Mouse (Mus musculus) embryonic facial prominence, embryonic 11.5 days (tissue): ENCODE measurements around the gene Gng2. TPM values are rescaled to one million over a fixed set of nuclear protein-coding genes. Genes with fewer than 3 reads are reported as not detected.

Experiments
- ATAC-seq: fragments of 200-750 bp; cut with Nextera tagmentation; replicated peaks from 2 replicates; pipeline ENCODE4 v1.8.0; 2017; ENCODE audit warnings: low read depth; ENCODE audit not compliant: insufficient number of reproducible peaks, low FRiP score, low TSS enrichment
- DNase-seq: peaks from one replicate; pipeline ENCODE4 v3.0.0-alpha.2; 2015; ENCODE audit warnings: low spot score
- H3K27ac ChIP-seq: fragments of 300-500 bp; sonication (generic); replicated peaks from 2 replicates; pipeline ENCODE4 v1.5.1; 2014; ENCODE audit warnings: mild to moderate bottlenecking, low read depth, low read length, control low read depth
- H3K27me3 ChIP-seq: fragments of 300-500 bp; sonication (generic); 2 replicates; pipeline ENCODE4 v1.6.1; 2014; ENCODE audit warnings: mild to moderate bottlenecking, low read length, moderate library complexity, mixed read lengths; ENCODE audit not compliant: control insufficient read depth, insufficient read depth
- H3K36me3 ChIP-seq: fragments of 300-500 bp; sonication (generic); replicated peaks from 2 replicates; pipeline ENCODE4 v1.6.1; 2014; ENCODE audit warnings: low read depth, mild to moderate bottlenecking, low read length, moderate library complexity, mixed read lengths; ENCODE audit not compliant: control insufficient read depth, insufficient read depth
- H3K4me1 ChIP-seq: fragments of 300-500 bp; sonication (generic); 2 replicates; pipeline ENCODE4 v1.6.1; 2014; ENCODE audit warnings: low read length, mixed read lengths; ENCODE audit not compliant: control insufficient read depth, insufficient read depth
- H3K4me2 ChIP-seq: fragments of 300-500 bp; sonication (generic); 2 replicates; pipeline ENCODE4 v1.6.1; 2014; ENCODE audit warnings: low read depth, mild to moderate bottlenecking, control low read depth, low read length, moderate library complexity
- H3K4me3 ChIP-seq: fragments of 300-500 bp; sonication (generic); 2 replicates; pipeline ENCODE4 v1.5.1; 2014; ENCODE audit warnings: low read depth, low read length, control low read depth
- H3K9ac ChIP-seq: fragments of 300-500 bp; sonication (generic); replicated peaks from 2 replicates; pipeline ENCODE4 v1.6.1; 2014; ENCODE audit warnings: mild to moderate bottlenecking, control low read depth, low read length
- H3K9me3 ChIP-seq: fragments of 300-500 bp; sonication (generic); replicated peaks from 2 replicates; pipeline ENCODE4 v1.6.1; 2016; ENCODE audit warnings: mild to moderate bottlenecking, low read length, inconsistent platforms, mixed read lengths; ENCODE audit not compliant: control insufficient read depth
- WGBS: fragments of 180-500 bp; shearing (Covaris S2); extraction: QIAGEN DNeasy Blood & Tissue Kit; methylation state at CpG from one replicate; pipeline ENCODE4 v1.1.7; 2014; 5-methylcytosine and 5-hydroxymethylcytosine counted together
- polyA plus RNA-seq: library from polyadenylated mRNA; unstranded; fragments of >200 nt; fragmentation: Nextera tagmentation; extraction: Ambion mirVana; gene quantifications from 2 replicates; pipeline ENCODE4 v1.2.1, GENCODE M21; 2014

Gene Gng2
- polyA plus RNA-seq, 1 experiment from 2014 or later = 73.6 TPM

DNA sequence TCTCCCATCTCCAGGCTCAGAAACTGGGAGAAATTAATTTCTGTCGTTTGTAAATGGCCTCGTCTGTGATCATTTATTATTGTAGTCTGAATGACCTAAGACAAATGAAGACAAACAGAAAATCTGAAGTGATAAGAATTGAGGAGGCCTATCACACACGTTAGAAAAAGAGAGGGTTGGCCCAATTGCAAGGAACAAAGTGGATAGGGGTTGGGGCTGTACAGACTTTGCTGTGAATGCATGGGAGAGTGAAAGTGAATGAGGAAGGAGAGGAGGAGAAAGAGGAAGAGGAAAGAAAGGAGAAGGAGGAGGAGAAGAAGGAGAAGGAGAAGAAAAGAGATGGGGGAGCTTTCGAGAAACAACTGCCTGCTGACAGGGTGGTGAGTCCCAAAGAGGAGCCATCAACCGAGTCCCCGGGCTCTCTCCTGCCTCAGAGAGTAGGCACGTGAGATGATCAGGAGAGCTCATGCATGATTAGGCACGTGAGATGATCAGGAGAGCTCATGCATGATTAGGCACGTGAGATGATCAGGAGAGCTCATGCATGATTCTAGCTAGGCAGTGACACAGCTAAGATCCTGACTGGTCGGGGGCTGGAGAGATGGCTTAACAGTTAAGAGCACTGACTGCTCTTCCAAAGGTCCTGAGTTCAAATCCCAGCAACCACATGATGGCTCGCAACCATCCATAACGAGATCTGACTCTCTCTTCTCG lies 5.0 kb downstream of the Gng2 start:
- DNase-seq (no peak), ATAC-seq (no peak)
- WGBS = 82% methylated on average over 13 of the region's 13 CpGs
- Histone ChIP-seq H3K4me1 (peaks cover 6% of the 10 kb centered on the region), H3K9me3 (no peaks in the 10 kb centered on the region), H3K27ac (no peak overlapping the region), H3K9ac (no peak overlapping the region), H3K4me2 (no peak overlapping the region), H3K36me3 (no peaks in the 10 kb centered on the region), H3K27me3 (no peaks in the 10 kb centered on the region), H3K4me3 (no peak overlapping the region)

DNA sequence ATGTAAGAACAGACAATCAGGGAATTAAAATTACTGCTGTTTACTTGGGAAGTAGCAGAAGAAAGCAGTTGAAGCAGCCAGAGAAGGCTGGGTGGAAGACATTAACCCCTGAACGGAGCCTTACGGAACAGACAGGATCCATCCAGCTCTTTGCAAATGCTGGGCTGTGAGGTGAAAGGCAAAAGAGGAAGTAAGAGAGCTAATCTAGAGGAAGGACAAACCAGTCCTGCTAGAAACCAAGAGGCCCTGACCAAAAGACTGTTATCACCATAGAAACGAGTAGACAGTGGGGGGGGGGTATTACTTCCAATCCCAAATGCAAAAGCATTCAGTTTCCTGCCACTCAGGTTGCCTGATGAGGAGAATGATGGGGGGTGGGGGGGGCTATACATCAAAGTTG lies 6.6 kb downstream of the Gng2 start:
- Histone ChIP-seq H3K4me3 (no peak overlapping the region), H3K27ac (no peak overlapping the region), H3K4me2 (no peak overlapping the region), H3K36me3 (no peaks in the 10 kb centered on the region), H3K4me1 (peaks cover 3% of the 10 kb centered on the region), H3K9ac (no peak overlapping the region; the same call in 1 of the 2 replicates), H3K9me3 (no peaks in the 10 kb centered on the region), H3K27me3 (no peaks in the 10 kb centered on the region)
- no peak for DNase-seq
- ATAC-seq = no peak
- WGBS = 73% methylated on average over 3 of the region's 3 CpGs

DNA sequence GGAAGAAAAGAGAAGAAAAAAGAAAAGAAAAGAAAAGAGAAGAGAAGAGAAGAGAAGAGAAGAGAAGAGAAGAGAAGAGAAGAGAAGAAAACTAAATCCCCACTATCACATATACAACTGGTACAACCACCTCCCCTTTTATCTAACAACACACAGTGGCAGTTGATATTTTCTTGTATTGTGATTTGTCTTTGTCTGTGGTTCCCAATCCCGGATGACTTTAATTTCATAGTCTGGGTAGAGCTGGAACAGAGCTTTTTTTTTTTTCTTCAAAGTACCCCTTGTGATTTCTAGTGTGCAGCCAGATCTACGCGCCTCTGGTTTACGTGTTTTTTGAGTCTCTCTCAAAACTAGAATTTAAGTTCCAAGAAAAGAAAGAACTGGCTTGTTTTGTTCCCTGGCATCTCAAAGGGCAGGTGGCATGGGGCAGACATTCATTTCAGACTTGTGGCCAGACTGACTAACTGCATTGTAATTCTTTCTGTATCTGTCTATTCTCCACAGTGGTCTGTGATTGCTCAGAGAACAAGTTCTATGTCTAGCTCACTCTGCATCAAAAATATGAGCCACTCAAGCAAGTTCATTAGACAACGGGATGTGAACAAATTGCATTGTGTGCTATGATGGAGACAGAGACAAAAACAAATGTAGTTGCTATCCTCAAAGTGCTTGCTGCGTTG lies 7.2 kb downstream of the Gng2 start:
- no peak overlapping the region for H3K4me3 ChIP-seq
- ATAC-seq = no peak
- no peak overlapping the region for H3K27ac ChIP-seq
- H3K27me3 ChIP-seq = no peaks in the 10 kb centered on the region
- H3K9ac ChIP-seq = no peak overlapping the region
- DNase-seq = no peak
- H3K9me3 ChIP-seq = no peaks in the 10 kb centered on the region
- no peak overlapping the region for H3K4me2 ChIP-seq
- WGBS = 87% methylated on average over 6 of the region's 6 CpGs
- H3K36me3 ChIP-seq = no peaks in the 10 kb centered on the region
- peaks cover 3% of the 10 kb centered on the region for H3K4me1 ChIP-seq

- Histone ChIP-seq H3K4me3 (no peak overlapping the region), H3K36me3 (no peaks in the 10 kb centered on the region), H3K27me3 (no peaks in the 10 kb centered on the region), H3K4me1 (peaks cover 3% of the 10 kb centered on the region), H3K9ac (no peak overlapping the region), H3K9me3 (no peaks in the 10 kb centered on the region), H3K4me2 (no peak overlapping the region), H3K27ac (no peak overlapping the region)
- no peak for DNase-seq
- ATAC-seq = no peak
- 85% methylated on average over 1 of the region's 1 CpGs for WGBS
Observed at GRCm38 (mm10) chr14:19969566-19969965, 7.9 kb downstream of the Gng2 start.

DNA sequence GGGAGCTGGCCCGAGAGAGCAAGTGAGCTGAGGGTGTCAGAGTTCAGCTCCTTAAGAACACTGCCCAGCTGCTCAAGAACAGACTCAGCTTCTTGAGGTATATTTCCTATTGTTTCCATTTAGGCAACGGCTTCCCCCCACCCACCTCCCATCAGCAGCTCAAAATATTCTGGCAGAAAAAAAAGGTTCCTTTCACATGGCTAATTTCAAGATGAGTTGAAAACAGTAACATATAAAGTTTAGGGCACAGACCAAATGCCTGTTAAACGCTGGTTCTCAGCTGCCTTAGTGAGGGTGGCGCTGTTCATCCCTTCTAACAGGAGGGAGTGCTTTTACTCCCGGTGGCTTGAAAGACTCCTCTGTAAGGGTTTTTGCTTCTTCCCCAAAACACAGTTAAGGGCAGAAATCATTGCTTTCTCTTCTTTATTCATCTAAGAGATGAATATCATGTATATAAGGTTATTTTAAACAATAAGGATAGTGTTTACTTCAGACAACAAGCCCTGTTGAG lies 8.4 kb downstream of the Gng2 start:
- no peak for DNase-seq
- no peak for ATAC-seq
- H3K27ac ChIP-seq = no peak overlapping the region
- no peak overlapping the region for H3K9ac ChIP-seq
- no peaks in the 10 kb centered on the region for H3K36me3 ChIP-seq
- no peak overlapping the region for H3K4me2 ChIP-seq
- H3K4me1 ChIP-seq = peaks cover 3% of the 10 kb centered on the region
- no peaks in the 10 kb centered on the region for H3K27me3 ChIP-seq
- H3K4me3 ChIP-seq = no peak overlapping the region
- H3K9me3 ChIP-seq = no peaks in the 10 kb centered on the region
- WGBS = 55% methylated on average over 5 of the region's 5 CpGs

DNA sequence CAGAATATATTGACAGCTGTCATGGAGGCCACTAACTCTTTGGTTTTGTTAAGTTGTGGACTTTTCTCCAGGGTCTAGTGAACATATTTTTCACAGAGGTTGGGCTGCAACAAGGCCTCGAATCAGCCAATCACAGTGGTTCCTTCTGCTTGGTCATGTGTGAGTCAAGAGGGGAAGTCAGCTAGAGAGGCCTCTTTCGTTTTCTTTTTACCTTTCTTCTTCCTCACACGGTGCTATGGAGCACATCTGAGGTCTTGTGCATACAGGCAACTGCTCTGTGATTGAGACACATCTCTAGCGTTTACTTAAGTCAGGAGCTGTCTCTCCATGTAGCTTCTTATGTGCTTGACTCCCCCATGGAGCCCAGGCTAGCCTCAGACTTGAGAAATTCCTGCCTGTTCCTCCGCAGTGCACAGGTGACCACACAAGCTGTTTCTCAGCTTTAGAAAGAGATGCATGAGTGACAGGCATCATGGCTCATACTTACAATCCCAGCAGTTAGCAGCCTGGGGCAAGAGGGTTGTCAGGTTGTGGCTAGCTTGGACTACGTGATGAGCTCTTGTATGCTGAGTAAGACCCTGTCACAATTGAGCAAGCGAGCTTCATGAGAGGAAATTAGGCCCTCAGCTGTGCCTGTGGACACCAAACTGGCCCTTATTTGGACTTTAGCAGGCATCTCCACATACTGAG lies 9.0 kb downstream of the Gng2 start:
- ATAC-seq (no peak), DNase-seq (no peak)
- Histone ChIP-seq H3K36me3 (no peaks in the 10 kb centered on the region), H3K27ac (no peak overlapping the region), H3K9me3 (no peaks in the 10 kb centered on the region), H3K4me3 (no peak overlapping the region), H3K9ac (no peak overlapping the region), H3K4me2 (no peak overlapping the region), H3K4me1 (peaks cover 3% of the 10 kb centered on the region), H3K27me3 (no peaks in the 10 kb centered on the region)
- WGBS = 80% methylated on average over 7 of the region's 7 CpGs

- Histone ChIP-seq H3K4me2 (no peak overlapping the region), H3K4me1 (peaks cover 3% of the 10 kb centered on the region), H3K36me3 (no peaks in the 10 kb centered on the region), H3K27me3 (no peaks in the 10 kb centered on the region), H3K27ac (no peak overlapping the region), H3K9me3 (no peaks in the 10 kb centered on the region), H3K9ac (no peak overlapping the region), H3K4me3 (no peak overlapping the region)
- 45% methylated on average over 8 of the region's 8 CpGs for WGBS
- ATAC-seq (no peak), DNase-seq (no peak)
Observed at GRCm38 (mm10) chr14:19967482-19967881, 9.9 kb downstream of the Gng2 start.
